Mouse (Mus musculus): ENCODE results near the gene Adgra1. TPM values are rescaled to one million over a fixed set of nuclear protein-coding genes. Genes with fewer than 3 reads are reported as not detected.

Gene Adgra1
- polyA plus RNA-seq, 1 experiment from 2014 or later, result 0.46 TPM

GRCm38 (mm10) chr7:139813577-139814207 lies 20.3 kb upstream of the Adgra1 start:
- no peaks in the 10 kb centered on the region for H3K36me3 ChIP-seq (ENCODE audit: insufficient read depth, low read length)
- ATAC-seq (ENCODE audit: low FRiP score, low TSS enrichment), result no peak
- no peak overlapping the region for H3K9ac ChIP-seq (replicated peaks; ENCODE audit: low read length)

GRCm38 (mm10) chr7:139822301-139823010 lies 11.5 kb upstream of the Adgra1 start:
- Histone ChIP-seq H3K27ac (ENCODE audit: low read length) (no peak overlapping the region), H3K36me3 (ENCODE audit: insufficient read depth, low read length) (no peaks in the 10 kb centered on the region), H3K27me3 (ENCODE audit: insufficient read depth, low read length) (no peaks in the 10 kb centered on the region), H3K4me2 (replicated peaks; ENCODE audit: low read depth, low read length) (no peak overlapping the region), H3K9ac (replicated peaks; ENCODE audit: low read length) (no peak overlapping the region), H3K4me3 (ENCODE audit: low read length) (no peak overlapping the region), H3K9me3 (ENCODE audit: low read length) (no peaks in the 10 kb centered on the region), H3K4me1 (ENCODE audit: insufficient read depth, low read length) (no peaks in the 10 kb centered on the region)
- ATAC-seq (ENCODE audit: low FRiP score, low TSS enrichment), result no peak
- 82% methylated on average over 12 of the region's 12 CpGs for whole genome bisulfite sequencing

More at GRCm38 (mm10) chr7:139813577-139814207, 20.3 kb upstream of the Adgra1 start:
- Histone ChIP-seq H3K4me1 (ENCODE audit: insufficient read depth, low read length) (no peaks in the 10 kb centered on the region), H3K4me2 (replicated peaks; ENCODE audit: low read depth, low read length) (no peak overlapping the region), H3K27me3 (ENCODE audit: insufficient read depth, low read length) (no peaks in the 10 kb centered on the region), H3K9me3 (ENCODE audit: low read length) (peaks cover 8% of the 10 kb centered on the region), H3K27ac (ENCODE audit: low read length) (no peak overlapping the region), H3K4me3 (ENCODE audit: low read length) (no peak overlapping the region)
- WGBS, result 82% methylated on average over 6 of the region's 6 CpGs

- Histone ChIP-seq H3K9me3 (ENCODE audit: low read length) (no peaks in the 10 kb centered on the region), H3K4me1 (ENCODE audit: insufficient read depth, low read length) (no peaks in the 10 kb centered on the region), H3K4me2 (replicated peaks; ENCODE audit: low read depth, low read length) (no peak overlapping the region), H3K4me3 (ENCODE audit: low read length) (no peak overlapping the region), H3K36me3 (ENCODE audit: insufficient read depth, low read length) (no peaks in the 10 kb centered on the region), H3K27me3 (ENCODE audit: insufficient read depth, low read length) (no peaks in the 10 kb centered on the region; the same call in 1 of the 2 replicates), H3K9ac (replicated peaks; ENCODE audit: low read length) (no peak overlapping the region), H3K27ac (ENCODE audit: low read length) (no peak overlapping the region)
- WGBS, result 9% methylated on average over 9 of the region's 9 CpGs
- no peak for ATAC-seq (ENCODE audit: low FRiP score, low TSS enrichment)
Measured at GRCm38 (mm10) chr7:139827687-139828086, 6.3 kb upstream of the Adgra1 start.

GRCm38 (mm10) chr7:139833532-139833931 lies 442 bp upstream of the Adgra1 start:
- H3K36me3 ChIP-seq (ENCODE audit: insufficient read depth, low read length), result no peaks in the 10 kb centered on the region
- no peak for ATAC-seq (ENCODE audit: low FRiP score, low TSS enrichment)
- no peaks in the 10 kb centered on the region for H3K9me3 ChIP-seq (ENCODE audit: low read length)
- peak overlapping the region; percentile 21 for H3K4me3 ChIP-seq (ENCODE audit: low read length)
- no peak overlapping the region for H3K27ac ChIP-seq (ENCODE audit: low read length)
- 30% methylated on average over 5 of the region's 5 CpGs for WGBS
- peaks cover 19% of the 10 kb centered on the region for H3K4me1 ChIP-seq (ENCODE audit: insufficient read depth, low read length)
- H3K27me3 ChIP-seq (ENCODE audit: insufficient read depth, low read length), result peaks cover 9% of the 10 kb centered on the region
- peak overlapping the region; percentile 47 for H3K4me2 ChIP-seq (replicated peaks; ENCODE audit: low read depth, low read length)
- no peak overlapping the region for H3K9ac ChIP-seq (replicated peaks; ENCODE audit: low read length)

- peaks cover 19% of the 10 kb centered on the region for H3K4me1 ChIP-seq (ENCODE audit: insufficient read depth, low read length)
- H3K4me3 ChIP-seq (ENCODE audit: low read length), result no peak overlapping the region
- H3K9ac ChIP-seq (replicated peaks; ENCODE audit: low read length), result no peak overlapping the region
- no peaks in the 10 kb centered on the region for H3K9me3 ChIP-seq (ENCODE audit: low read length)
- H3K27ac ChIP-seq (ENCODE audit: low read length), result no peak overlapping the region
- WGBS, result 35% methylated on average over 15 of the region's 15 CpGs
- H3K27me3 ChIP-seq (ENCODE audit: insufficient read depth, low read length), result peaks cover 9% of the 10 kb centered on the region
- ATAC-seq (ENCODE audit: low FRiP score, low TSS enrichment), result peak; percentile 56
- no peaks in the 10 kb centered on the region for H3K36me3 ChIP-seq (ENCODE audit: insufficient read depth, low read length)
- no peak overlapping the region for H3K4me2 ChIP-seq (replicated peaks; ENCODE audit: low read depth, low read length)
Measured at GRCm38 (mm10) chr7:139835140-139836131, 1.5 kb downstream of the Adgra1 start.

GRCm38 (mm10) chr7:139840443-139841168 lies 6.6 kb downstream of the Adgra1 start:
- Histone ChIP-seq H3K27me3 (ENCODE audit: insufficient read depth, low read length) (no peaks in the 10 kb centered on the region), H3K9me3 (ENCODE audit: low read length) (no peaks in the 10 kb centered on the region), H3K4me3 (ENCODE audit: low read length) (no peak overlapping the region), H3K4me2 (replicated peaks; ENCODE audit: low read depth, low read length) (no peak overlapping the region), H3K36me3 (ENCODE audit: insufficient read depth, low read length) (no peaks in the 10 kb centered on the region), H3K9ac (replicated peaks; ENCODE audit: low read length) (no peak overlapping the region), H3K27ac (ENCODE audit: low read length) (no peak overlapping the region), H3K4me1 (ENCODE audit: insufficient read depth, low read length) (peaks cover 6% of the 10 kb centered on the region)
- no peak for ATAC-seq (ENCODE audit: low FRiP score, low TSS enrichment)
- 82% methylated on average over 11 of the region's 11 CpGs for WGBS

- H3K4me1 ChIP-seq (ENCODE audit: insufficient read depth, low read length), result no peaks in the 10 kb centered on the region
- H3K27me3 ChIP-seq (ENCODE audit: insufficient read depth, low read length), result no peaks in the 10 kb centered on the region
- no peaks in the 10 kb centered on the region for H3K36me3 ChIP-seq (ENCODE audit: insufficient read depth, low read length)
- H3K4me2 ChIP-seq (replicated peaks; ENCODE audit: low read depth, low read length), result no peak overlapping the region
- no peak overlapping the region for H3K4me3 ChIP-seq (ENCODE audit: low read length)
- 32% methylated on average over 6 of the region's 6 CpGs for WGBS
- no peak overlapping the region for H3K27ac ChIP-seq (ENCODE audit: low read length)
- H3K9ac ChIP-seq (replicated peaks; ENCODE audit: low read length), result no peak overlapping the region
- no peak for ATAC-seq (ENCODE audit: low FRiP score, low TSS enrichment)
- no peaks in the 10 kb centered on the region for H3K9me3 ChIP-seq (ENCODE audit: low read length)
Measured at GRCm38 (mm10) chr7:139842397-139842796, 8.4 kb downstream of the Adgra1 start.

- Histone ChIP-seq H3K4me1 (ENCODE audit: insufficient read depth, low read length) (no peaks in the 10 kb centered on the region), H3K4me2 (replicated peaks; ENCODE audit: low read depth, low read length) (no peak overlapping the region), H3K9ac (replicated peaks; ENCODE audit: low read length) (no peak overlapping the region), H3K36me3 (ENCODE audit: insufficient read depth, low read length) (no peaks in the 10 kb centered on the region), H3K4me3 (ENCODE audit: low read length) (no peak overlapping the region), H3K27me3 (ENCODE audit: insufficient read depth, low read length) (no peaks in the 10 kb centered on the region), H3K27ac (ENCODE audit: low read length) (no peak overlapping the region), H3K9me3 (ENCODE audit: low read length) (no peaks in the 10 kb centered on the region)
- ATAC-seq (ENCODE audit: low FRiP score, low TSS enrichment), result no peak
- WGBS, result 47% methylated on average over 5 of the region's 5 CpGs
Measured at GRCm38 (mm10) chr7:139843140-139843539, 9.2 kb downstream of the Adgra1 start.

- no peak for ATAC-seq (ENCODE audit: low FRiP score, low TSS enrichment)
- H3K4me1 ChIP-seq (ENCODE audit: insufficient read depth, low read length), result no peaks in the 10 kb centered on the region
- no peak overlapping the region for H3K27ac ChIP-seq (ENCODE audit: low read length)
- H3K36me3 ChIP-seq (ENCODE audit: insufficient read depth, low read length), result no peaks in the 10 kb centered on the region
- no peak overlapping the region for H3K4me3 ChIP-seq (ENCODE audit: low read length)
- H3K4me2 ChIP-seq (replicated peaks; ENCODE audit: low read depth, low read length), result no peak overlapping the region
- 15% methylated on average over 5 of the region's 5 CpGs for WGBS
- H3K9ac ChIP-seq (replicated peaks; ENCODE audit: low read length), result no peak overlapping the region
- no peaks in the 10 kb centered on the region for H3K9me3 ChIP-seq (ENCODE audit: low read length)
- no peaks in the 10 kb centered on the region for H3K27me3 ChIP-seq (ENCODE audit: insufficient read depth, low read length)
Measured at GRCm38 (mm10) chr7:139843776-139844175, 9.8 kb downstream of the Adgra1 start.

Measured in kidney, embryonic 16.5 days (tissue).